Mouse (Mus musculus): ENCODE results near the gene Awat2.
"Not testable (repeated sequence)": the region's sequence is repeated elsewhere in the genome, so short reads cannot be mapped to it uniquely, and the experiment has no call there.

The Awat2 gene

GRCm38 (mm10) chrX:100442617-100443016 lies at the start of gene Awat2:
Gene Awat2 (minus strand): TSS chrX:100442717.
- not testable (repeated sequence) for DNase-seq

GRCm38 (mm10) chrX:100480317-100480716 lies 37.8 kb upstream of the Awat2 start:
- peak; percentile 42 to 61 for DNase-seq

DNA sequence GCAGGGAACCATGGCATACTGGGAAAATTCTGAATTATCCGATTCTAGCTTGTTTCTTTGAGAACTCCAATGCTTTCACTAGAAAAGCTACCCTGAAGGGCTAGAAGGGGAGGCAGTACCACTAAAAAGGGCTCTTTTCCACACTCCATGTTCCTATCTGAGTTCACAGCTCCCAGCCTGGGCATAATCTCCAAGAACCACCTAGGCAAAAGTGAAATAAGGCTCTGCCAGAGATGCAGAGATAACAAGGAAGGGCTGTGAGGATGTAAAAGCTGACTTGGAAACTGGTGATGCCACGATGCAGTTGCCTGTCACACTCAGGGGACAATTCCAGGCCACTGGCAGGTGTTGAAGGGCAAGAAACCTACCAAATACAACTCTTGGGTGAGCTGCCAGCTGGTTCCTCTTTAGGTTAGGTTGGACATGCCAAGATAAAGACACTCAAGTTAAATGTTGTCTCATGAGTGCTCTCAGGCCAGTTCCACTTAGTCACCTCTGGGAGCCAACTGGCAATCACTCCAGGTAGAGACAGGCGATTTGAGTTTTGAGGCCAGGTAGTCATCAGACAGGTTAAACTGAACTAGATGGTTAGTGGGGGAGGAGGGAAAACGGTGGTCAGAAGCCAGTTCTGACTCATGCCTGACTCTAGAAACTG lies 33.2 kb upstream of the Awat2 start:
- no peak for DNase-seq

GRCm38 (mm10) chrX:100471491-100471890 lies 29.0 kb upstream of the Awat2 start:
- DNase-seq, result no peak

GRCm38 (mm10) chrX:100470126-100470525 lies 27.6 kb upstream of the Awat2 start:
- DNase-seq, result no peak

DNA sequence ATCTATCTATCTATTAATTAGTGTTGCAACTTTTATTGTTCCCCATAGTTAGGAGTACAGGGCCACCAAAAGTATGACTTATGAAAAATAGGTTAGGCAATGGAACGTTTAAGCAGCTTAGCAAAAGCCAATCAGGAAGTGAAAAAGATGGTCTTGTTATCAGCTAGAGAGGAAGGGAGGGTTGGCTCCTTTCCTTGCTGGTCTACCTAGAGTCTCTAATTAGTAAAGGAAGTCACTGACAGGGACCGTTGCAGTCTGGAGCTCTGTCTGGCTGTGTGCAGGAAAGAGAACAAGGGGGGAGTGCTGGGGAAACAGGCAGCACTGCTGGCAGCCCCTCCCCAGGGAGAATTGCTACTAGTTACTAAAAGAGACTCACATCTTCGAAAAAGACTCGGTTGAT lies 25.5 kb upstream of the Awat2 start:
- no peak for DNase-seq

DNA sequence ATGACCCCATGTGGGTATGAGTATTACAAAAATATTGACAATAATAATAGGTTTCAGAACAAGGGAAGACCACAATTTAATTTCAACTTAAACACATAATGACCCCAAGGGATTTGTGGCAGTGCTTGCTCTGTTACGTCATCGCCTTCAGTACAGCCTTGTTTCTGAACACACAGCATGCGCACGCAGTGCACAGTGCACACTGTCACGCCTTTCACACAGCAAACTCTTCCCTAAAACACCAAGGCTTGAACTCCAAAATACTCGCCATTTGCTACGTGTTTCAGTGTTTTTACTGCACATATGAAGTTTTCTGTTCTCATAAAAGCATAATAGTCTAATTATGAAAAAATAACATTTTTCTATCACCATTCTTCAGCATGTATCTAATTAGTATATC lies 1.0 kb upstream of the Awat2 start:
- DNase-seq, result no peak

GRCm38 (mm10) chrX:100432311-100432710 lies 10.2 kb downstream of the Awat2 start:
- DNase-seq, result no peak

GRCm38 (mm10) chrX:100428693-100429092 lies 13.8 kb downstream of the Awat2 start, which contains the start of gene Otud6a:
Gene Otud6a (plus strand): TSS chrX:100429013.
- no peak for DNase-seq

DNA sequence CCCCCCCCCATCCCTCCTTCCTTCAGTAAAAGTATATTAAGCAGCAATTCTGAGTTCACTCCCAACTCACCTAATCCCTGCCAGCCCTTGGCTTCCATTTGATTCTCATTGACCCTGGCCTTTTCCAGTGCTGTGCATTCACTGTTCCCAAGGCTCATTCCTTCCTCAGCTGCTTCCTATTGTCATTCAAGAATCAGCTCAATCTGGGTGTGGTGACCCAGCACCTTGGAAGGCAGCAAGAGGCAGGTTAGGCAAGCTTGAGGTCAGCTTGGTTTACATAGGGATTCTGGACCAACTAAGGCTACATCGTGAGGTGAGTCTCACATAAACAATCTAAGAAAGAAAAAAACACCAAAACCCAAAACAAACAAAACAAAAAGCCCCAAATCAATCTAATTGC lies 33.3 kb downstream of the Awat2 start:
- no peak for DNase-seq

GRCm38 (mm10) chrX:100401657-100402056 lies 40.9 kb downstream of the Awat2 start:
- no peak for DNase-seq

DNA sequence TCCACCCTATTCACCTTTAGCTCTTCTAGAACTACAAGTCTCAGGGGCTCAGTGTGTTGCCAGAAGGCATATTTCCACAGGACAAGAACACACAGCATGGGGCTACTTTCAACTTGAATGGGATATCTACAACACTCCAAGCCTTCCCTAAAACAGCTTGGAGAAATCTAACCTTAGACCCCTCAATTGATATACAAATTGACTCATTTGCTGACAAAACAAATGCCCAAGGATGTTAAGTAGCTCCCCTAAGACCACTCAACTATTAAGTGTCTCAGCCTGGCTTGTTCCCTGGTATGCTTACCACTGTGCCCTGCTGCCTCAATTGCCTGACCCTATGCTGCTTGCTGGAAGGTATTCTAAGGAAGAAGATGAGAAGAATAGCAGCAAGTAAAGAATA lies 41.6 kb downstream of the Awat2 start:
- DNase-seq, result no peak

- DNase-seq, result no peak
These were observed 47.5 kb downstream of the Awat2 start for GRCm38 (mm10) chrX:100395026-100395425.

DNA sequence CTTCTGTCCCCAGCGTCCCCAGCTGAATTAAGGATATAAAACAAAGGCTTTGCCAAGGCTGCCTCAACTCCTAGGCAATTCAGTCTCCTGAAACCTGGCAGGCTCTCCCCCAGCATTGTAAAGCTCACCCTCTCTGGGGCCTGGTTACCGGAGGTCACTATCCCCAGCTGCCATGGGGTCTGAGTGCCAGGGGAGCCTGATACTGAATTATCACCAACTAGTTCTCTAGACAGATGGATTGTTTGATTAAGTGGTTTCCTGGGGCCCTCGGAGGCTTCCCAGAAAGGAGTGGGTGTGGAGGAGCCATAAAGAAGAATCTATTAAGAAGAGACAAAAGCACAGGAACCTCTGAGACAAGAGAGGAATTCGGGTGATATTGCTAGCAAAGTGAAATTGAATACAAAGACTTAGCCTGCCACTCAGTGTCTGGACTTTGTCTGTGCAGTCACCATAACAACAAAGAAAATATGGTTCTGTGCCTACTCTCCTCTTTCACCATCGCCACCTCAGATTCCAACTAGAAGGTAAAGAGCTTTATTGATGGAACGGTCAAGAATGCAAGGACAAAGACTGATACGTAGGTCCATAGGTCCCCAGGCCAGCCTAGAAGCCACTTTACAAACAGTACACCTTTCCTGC lies 48.2 kb downstream of the Awat2 start:
- no peak for DNase-seq

- DNase-seq, result peak in 1 of 2 experiments; percentile 1
These were observed 50.2 kb downstream of the Awat2 start for GRCm38 (mm10) chrX:100392304-100392703.

- DNase-seq, result no peak
These were observed 52.6 kb downstream of the Awat2 start for GRCm38 (mm10) chrX:100389887-100390286.

DNA sequence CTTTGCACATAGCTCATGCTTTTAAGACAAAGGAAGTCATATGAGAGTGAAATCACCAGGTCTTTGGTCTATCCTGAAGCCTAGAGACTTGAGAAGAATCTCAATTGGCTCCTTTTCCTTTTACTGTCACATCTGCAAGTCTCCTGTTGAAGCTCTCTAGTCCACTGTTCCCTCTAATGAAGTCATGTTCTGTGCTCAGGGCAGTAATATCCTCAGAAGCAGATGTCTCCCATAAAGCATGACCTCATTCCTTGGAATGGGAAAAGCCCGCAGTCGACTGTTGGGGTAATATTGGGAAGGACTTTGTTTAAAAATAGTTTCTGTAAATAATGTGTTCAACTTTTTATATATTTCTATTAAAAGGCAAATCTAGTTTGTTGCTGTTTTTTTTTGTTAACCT lies 85.5 kb downstream of the Awat2 start:
- no peak for DNase-seq

Measured in thymus, postnatal 36 days (tissue).